Mouse (Mus musculus) right cerebral cortex, adult 2 months (tissue): ENCODE results near the gene Cuedc1.

Experiments
- DNase-seq, 2 experiments: peaks; one replicate each; pipeline ENCODE4 v3.0.0; 2021 to 2022; ENCODE audit warnings: low spot score in 2 of 2

Gene Cuedc1

DNA sequence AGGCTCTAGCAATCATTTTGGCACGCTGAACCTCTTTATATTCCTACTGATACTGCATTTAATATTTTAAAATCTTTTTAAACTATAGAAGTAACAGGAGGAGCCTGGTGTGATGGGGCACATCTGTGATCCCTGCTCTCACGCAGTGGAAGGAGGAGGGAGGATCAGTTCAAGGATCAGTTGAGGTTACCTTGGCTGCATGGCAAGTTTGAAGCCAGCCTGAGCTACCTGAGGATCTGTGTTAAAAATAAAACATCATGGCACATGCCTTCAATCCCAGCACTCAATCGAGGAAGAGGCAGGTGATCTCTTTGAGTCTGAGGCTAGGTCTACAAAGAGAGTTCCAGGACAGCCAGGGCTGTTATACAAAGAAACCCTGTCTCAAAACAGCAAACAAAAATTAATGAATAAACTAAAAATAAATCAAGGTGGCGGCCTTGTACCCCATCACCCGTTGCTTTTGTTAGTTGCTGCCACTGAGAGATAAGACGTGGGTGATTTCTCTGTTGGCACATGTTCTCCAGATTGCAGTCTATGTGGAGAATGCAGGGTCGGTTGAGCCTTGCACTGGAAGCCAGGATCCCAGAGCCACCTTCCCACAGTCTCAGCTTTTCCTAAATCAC is 50.3 kb downstream of the Cuedc1 start:
- no peak for DNase-seq

GRCm38 (mm10) chr11:88148638-88149279 is 50.9 kb downstream of the Cuedc1 start:
- no peak for DNase-seq

GRCm38 (mm10) chr11:88151379-88152155 is 53.7 kb downstream of the Cuedc1 start:
- DNase-seq, result no peak

- DNase-seq, result no peak
Observed at GRCm38 (mm10) chr11:88153880-88154279, 56.0 kb downstream of the Cuedc1 start.

- no peak for DNase-seq
Observed at GRCm38 (mm10) chr11:88154500-88154899, 56.6 kb downstream of the Cuedc1 start.

DNA sequence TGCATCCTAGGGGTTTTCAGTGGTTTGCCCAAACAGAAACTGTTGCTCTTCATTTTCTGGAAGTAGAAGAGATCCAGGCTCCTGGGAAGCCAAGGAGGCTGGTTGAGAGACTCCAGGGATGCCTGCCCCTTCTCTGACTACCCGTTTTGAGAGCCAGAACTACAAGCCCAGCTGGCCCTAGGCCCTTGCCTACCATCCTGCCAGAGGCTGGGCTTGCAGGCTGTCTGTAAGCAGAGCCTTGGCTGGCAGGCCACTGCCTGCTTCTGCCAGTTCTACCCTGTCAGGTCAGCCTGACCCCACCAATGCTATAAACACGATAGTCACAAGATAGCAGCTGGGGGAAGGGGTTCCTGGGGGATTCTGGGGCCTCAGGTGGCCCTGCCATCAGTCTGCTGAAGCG is 57.6 kb downstream of the Cuedc1 start:
- no peak for DNase-seq

DNA sequence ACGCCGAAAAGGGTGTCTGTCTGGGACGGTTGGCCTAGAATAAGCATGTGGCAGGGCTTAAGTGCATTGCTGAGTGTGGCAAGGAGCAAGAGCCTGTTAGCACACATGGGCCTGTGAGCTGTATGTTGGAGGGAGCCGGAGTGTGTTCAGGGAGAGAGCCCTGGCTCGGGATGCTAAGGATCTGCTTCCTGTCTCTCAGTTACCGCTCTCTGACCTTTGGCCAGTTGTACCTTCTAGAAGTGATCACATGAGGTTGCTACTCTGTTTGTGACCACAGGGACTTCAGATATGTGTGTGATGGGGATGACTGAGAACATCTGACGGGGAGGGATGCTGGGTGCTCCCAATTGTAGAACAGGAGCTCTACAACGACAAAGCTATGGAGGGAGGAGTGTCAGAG is 58.1 kb downstream of the Cuedc1 start:
- DNase-seq, result no peak

GRCm38 (mm10) chr11:88156403-88156802 is 58.5 kb downstream of the Cuedc1 start:
- DNase-seq, result no peak

DNA sequence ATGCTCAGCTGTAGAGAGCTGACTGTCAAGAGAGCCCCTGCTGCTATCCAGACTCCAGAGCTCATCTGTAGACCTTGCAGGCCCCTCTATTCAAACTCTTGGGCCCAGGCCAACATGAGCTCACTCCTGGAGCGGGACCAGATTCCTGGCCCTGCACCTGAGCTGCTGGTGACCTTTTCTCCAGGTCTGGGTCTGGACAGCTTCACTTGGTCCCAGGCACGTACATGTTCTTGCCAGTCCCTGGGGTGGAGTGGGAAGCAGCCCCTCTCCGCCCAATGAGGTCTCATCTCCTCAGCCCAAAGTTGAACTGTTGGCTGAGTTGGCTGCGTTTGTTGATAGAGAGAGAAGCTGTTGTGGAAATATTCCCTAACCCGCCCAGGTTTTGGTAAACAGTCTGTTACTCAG is 61.0 kb downstream of the Cuedc1 start:
- DNase-seq, result no peak

- no peak for DNase-seq
Observed at GRCm38 (mm10) chr11:88159389-88159788, 61.5 kb downstream of the Cuedc1 start.

GRCm38 (mm10) chr11:88160316-88160715 is 62.5 kb downstream of the Cuedc1 start:
- no peak for DNase-seq

GRCm38 (mm10) chr11:88161051-88161581 is 63.3 kb downstream of the Cuedc1 start:
- DNase-seq, result no peak

DNA sequence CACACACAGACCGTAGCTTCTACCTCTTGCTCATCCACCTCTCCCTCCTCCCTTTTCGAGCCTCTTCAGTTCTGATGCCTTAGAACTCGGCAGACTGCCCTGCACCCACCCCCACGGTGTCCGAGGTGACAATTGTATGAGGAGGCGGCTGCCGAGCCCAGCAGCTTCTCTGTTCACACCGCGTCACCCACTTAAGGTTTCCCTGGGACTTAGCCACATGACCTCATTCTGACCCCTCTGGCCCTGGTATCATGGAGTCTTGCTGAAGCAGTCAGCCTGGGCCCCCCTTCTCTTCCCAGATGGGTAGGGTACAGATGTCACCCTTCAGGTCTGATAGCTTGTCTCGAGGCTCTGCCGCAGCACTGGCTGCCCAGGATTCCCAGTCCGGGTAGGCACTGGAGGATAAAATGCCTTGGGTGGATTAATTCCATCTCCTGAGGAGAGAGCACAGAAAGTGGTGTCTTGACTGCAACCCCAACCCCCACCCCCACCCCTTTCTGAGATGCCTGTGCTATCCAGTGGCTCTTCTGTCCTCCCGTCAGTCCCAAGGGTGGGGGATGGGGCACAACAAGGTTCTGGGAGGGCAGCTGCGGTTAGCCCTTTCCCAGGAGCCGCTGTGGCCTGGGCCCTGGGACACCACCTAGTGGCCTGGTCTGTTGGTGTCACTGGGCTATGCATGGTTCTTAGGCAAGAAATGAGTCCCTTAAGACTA is 63.9 kb downstream of the Cuedc1 start:
- peak; percentile 75 to 79 for DNase-seq

DNA sequence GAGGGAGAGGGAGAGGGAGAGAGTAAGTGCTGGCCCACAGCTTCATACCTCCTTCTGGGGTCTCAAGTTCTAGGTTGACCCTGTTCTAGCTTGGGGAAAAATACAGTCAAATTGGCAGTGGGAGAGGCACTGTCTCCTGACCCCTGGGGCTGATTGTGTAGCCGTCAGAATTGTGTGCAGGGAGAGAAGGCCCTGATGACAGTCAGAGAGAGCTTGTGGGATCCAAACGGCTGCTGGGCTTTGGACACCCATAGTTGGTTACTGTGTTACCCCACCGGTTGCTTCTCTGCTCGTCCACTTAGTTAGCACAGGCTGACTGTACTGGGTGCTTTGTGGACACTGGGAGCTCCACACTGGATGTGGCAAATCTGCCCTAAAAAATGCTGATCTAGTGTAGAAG is 64.9 kb downstream of the Cuedc1 start:
- DNase-seq, result no peak

- DNase-seq, result no peak
Observed at GRCm38 (mm10) chr11:88164213-88164723, 66.4 kb downstream of the Cuedc1 start.

GRCm38 (mm10) chr11:88164801-88165377 is 67.0 kb downstream of the Cuedc1 start:
- DNase-seq, result peak in 1 of 2 experiments; percentile 56

DNA sequence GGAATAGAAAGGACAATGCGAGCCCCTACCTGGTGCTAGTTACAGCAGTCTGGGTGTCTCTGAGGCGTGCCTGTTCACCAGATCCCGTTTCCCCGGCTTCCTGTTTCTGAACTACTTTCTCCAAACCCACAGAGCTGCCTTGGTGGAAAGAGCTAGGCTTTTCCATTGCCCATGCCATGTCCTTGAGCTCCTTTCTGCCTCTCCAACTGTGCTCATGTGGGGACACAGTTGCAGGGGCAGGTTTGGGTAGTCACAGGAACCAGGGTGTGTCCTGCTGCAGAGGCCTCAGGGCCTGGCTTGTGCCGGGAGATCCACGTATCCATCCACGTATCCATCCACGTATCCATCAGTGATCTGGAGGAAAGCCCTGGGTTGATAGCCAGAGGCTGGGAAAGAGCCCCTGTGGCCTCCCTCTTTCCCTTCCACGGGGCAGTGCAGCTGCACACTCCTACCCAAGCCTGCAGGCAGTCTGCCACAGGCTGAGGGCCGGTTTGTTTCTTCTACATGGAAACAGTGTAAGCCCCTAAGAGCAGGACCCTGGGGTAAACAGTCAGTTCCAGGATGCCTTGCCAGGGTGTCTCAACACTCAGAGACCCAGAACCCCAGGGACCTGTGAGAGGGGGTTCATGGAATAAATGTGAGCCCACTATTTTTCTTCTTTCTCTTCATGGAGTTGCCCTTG is 68.0 kb downstream of the Cuedc1 start:
- no peak for DNase-seq

DNA sequence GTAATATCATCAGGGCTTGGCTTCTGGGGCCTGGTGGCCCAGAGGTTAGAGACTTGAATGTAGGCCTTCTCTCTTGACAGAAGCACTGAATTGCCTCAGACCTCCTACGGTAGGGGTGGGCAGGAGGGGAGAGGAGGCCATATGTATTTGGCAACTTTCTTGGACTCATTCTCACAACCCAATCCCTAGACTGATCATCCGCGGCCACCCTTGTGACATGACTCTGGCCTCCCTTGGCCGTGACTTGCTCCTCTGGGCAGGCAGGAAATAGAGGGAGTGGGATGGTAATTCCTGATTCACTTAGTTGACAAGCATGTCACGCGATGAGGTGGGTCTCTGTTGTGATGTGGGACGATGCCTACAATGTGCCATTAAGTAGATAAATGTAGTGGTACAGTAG is 68.6 kb downstream of the Cuedc1 start:
- DNase-seq, result no peak

- DNase-seq, result no peak
Observed at GRCm38 (mm10) chr11:88168611-88169010, 70.8 kb downstream of the Cuedc1 start.

- no peak for DNase-seq
Observed at GRCm38 (mm10) chr11:88169531-88170040, 71.7 kb downstream of the Cuedc1 start.

DNA sequence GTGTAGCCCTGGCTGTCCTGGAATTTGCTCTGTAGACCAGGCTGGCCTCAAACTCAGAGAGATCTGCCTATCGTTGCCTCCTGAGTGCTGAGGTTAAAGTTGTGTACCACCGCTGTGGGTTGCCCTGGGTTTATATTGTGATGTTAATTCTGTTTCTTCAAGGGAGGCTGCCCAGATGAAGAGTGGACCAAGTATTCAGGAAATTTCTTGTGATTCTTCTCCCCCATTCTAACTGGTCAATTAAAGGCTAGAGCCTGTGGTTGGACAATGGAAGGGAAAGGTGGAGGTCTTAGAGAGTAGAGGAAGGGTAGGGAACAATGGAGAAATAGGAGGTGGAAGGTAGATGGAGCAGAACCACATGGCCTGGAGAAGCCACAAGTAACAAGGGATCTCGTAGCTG is 72.7 kb downstream of the Cuedc1 start:
- DNase-seq, result no peak
